Mouse (Mus musculus) kidney, postnatal 14 days (tissue): ENCODE measurements around the gene Arhgdib.

Experiments used
- DNase-seq: peaks from one replicate; pipeline ENCODE4 v3.0.0; 2022; ENCODE audit warnings: mixed read lengths

Gene Arhgdib

DNA sequence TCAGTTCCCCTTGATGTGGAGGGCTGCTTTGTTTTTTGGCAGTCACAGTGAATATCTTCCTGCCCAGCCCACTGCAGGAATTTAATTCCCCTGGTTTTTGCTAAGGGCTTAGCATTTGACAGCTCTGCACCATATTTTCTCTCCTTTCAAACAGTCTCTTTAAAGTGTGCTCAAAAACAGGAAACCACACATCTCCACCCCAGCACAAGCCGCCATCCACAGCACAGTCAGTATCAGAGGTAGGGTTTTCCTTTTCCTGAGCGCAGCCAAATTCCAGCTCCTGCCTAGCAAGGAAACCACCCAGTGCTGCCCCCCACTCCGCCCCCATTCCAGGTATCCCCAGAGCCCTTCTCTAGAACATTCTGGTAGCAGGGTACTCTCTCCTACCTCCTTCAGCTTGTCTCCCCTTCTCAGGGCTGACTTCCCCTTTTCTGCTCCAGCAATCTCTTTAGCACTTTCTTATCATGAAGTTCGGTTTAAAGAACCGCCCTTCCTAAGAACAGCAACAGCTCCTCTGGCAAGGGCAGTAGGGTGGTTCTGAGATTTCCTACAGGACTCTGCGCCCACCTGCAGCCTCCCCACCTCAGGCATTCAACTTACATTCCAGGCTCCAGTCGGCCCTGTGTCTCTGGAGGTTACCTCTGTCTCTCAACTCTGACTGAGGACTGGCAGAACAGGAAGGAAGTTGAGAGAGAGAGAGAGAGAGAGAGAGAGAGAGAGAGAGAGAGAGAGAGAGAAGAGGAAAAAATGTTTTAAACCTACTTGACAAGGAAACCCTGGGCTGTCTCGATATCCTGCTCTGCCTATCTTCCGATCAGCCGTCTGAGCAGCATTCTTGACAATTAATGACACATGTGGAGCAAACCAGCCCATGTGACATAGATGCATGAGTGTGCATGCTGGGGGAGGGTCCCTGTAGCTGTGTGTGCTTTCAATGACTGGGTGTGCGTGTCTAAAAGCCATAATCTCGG lies at the start of gene Arhgdib:
Gene Arhgdib (minus strand): TSS at position 849 of the 971 bp plus-strand sequence.
- DNase-seq: peak; percentile 64

GRCm38 (mm10) chr6:136990557-136990956 lies 48.9 kb upstream of the Arhgdib start:
- no peak for DNase-seq

DNA sequence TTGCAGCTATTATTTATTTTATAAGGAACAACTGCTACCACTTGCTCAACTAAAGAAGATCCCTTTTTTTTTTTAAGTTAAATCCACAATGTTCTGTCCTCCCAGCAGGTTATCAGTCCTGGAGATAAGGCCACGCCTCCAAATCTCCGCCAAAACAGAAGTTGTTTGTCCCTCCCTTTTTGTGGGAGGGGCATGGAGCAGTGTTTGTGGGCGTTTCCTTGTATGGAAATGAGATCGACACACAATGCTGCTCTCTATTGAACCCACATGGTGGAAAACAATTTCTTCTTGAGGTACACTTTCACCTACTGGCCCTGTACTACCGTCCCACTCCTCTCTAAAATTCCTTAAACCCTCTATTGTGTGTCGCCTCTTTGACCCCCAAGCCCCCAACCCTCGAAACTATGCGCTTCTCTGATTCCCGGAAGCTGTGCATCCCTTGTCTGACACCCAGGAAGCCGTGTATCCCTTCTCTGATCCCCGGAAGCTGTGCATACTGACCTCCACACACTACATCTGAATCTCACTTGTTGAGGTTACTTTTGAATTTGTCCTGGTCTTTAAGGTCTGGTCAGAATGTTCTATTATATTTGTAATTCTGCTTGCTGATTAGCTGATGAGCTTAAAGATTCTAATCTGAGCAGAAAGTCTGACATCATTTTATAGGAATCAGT lies 48.3 kb upstream of the Arhgdib start:
- DNase-seq: no peak

GRCm38 (mm10) chr6:136988536-136989060 lies 46.9 kb upstream of the Arhgdib start:
- DNase-seq: no peak

- DNase-seq: no peak
Measured at GRCm38 (mm10) chr6:136986718-136987117, 45.0 kb upstream of the Arhgdib start.

- DNase-seq: no peak
Measured at GRCm38 (mm10) chr6:136986019-136986418, 44.3 kb upstream of the Arhgdib start.

DNA sequence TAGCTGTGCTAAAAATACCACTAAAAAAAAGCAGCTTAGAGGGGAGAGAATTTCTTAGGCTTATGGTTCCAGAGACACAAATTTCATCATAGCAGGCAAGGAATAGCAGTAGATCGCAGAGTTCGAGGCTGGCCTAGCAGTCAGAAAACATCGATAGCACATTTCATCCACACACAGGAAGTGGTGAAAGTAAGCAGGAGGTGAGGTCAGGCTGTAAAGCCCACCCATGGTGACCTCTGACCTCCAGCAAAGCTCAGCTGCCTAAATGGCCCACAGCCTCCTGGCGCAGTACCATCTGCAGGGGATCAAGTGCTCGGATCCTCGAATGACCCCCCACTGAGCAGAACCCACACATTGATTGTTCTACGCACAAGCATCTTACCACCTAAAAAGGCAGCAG lies 41.5 kb upstream of the Arhgdib start:
- DNase-seq: no peak

DNA sequence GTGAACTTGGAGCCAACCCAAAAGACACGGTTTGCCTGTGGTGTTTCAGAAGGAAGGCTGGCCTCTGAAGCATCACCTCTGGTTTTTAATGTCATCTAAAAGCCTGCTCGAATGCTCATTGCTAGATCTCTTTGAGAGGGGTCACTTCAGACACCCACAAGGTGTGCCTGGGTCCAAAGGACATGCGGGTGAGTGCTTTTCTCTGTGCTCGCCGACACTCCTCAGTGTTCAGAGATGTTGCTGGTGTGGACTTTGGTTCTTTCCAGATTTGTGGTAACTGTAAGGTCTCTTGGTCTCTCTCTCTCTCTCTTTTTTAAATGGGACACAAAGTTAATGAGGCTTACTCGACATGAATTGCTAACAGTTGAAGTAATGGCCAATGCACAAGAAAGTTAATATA lies 40.9 kb upstream of the Arhgdib start:
- no peak for DNase-seq

- peak; percentile 37 for DNase-seq
Measured at GRCm38 (mm10) chr6:136980331-136980746, 38.6 kb upstream of the Arhgdib start.

GRCm38 (mm10) chr6:136979274-136980082 lies 37.8 kb upstream of the Arhgdib start:
- DNase-seq: no peak

- DNase-seq: peak; percentile 51
Measured at GRCm38 (mm10) chr6:136968877-136969276, 27.2 kb upstream of the Arhgdib start.

- no peak for DNase-seq
Measured at GRCm38 (mm10) chr6:136967466-136967865, 25.8 kb upstream of the Arhgdib start.

GRCm38 (mm10) chr6:136965912-136966311 lies 24.2 kb upstream of the Arhgdib start:
- DNase-seq: no peak

DNA sequence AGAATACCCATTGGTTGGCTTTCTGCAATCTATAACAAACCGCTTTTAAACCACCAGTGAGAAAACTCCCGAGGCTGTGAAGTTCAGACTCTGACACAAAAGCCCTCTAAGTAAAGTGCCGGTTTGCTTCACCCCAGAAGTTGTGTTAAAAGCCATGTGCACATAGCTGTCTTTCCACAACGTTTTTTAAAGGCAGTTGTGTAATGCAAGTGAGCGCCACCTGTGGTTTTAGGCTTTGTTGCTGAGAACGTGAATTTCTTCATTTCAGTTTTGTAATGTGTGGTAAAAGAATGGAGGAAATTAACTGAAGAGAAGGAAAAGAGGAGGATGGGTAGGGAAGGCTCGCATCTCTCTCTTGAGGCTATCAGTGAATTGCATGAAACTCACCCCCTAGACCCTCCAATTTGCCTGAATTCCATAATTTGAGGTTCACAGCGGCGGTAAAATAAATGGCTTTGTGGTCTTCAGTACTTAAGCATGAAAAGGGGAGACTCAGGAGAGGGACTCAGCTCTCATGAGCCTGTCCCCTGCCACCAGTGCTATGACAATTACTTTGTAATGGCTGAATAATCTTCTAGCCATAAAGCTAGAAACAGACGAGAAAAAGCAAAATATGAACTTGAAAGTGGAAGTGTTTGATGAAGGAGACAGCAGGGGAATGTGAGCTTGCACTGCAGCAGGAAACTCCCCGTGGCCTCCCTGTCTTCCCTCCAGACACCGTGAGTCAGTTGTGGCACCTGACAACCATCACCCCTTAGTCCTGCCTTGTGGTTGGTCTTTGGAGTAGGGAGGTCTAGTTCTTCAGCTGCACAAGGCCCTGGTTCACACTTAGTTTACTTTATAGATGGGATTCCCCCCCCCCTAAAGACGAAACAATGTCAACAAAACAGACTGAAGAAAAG lies 23.2 kb upstream of the Arhgdib start:
- no peak for DNase-seq

DNA sequence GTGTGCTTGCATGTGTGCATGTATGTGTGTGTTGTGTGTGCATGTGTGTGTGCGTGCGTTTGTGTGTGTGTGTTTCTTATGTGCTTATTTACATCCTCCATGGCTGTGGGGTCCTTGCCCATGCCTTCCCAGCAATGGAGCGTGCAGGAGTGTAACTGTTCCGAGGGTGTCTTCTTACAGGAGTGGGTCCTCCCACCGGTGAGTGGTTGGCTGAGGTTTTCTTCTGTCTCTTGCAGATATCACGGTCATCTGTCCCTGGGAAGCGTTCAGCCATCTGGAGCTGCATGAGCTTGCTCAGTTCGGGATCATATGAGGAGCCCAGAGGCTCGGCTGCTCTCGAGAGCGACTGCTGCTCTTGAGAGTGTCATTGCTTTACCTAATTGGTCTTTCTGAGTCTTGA lies 21.3 kb upstream of the Arhgdib start:
- no peak for DNase-seq

DNA sequence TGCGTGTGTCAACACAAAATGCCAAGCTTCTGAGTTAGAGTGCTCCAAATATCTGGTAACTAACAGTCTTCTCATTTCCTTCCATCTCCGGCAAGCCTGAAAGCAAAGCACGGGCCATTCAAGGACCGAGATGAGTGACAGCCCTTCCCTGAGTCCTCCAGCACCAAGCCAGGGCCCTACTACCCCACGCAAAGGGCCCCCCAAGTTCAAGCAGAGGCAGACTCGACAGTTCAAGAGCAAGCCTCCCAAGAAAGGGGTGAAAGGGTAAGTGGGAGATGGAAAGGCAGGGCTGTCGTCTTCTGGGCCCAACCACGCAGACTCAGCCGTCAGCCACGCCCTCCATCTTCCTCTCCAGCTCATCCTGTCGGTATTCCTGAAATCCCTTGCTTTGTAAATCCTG lies 17.4 kb upstream of the Arhgdib start:
- DNase-seq: no peak

- no peak for DNase-seq
Measured at GRCm38 (mm10) chr6:136957062-136957461, 15.4 kb upstream of the Arhgdib start.

DNA sequence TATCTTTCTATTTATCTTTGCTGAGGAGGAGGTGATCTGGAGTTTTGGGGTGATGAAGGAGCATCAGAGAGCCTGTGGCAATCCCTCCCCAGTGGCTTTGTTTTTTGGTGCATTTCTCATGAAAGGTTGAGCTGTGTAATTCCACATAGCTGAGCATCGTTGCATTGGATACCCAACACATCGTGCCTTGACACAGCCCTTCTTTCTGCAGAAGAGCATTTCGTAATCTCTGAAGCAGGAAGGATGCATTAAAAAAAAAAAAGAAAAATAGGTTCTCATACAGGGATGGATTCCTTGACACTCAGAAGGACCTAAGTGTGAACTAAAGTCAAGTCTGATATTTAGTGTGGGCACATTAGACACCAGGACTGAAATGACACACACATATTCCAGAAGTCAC lies 13.5 kb upstream of the Arhgdib start:
- DNase-seq: no peak

DNA sequence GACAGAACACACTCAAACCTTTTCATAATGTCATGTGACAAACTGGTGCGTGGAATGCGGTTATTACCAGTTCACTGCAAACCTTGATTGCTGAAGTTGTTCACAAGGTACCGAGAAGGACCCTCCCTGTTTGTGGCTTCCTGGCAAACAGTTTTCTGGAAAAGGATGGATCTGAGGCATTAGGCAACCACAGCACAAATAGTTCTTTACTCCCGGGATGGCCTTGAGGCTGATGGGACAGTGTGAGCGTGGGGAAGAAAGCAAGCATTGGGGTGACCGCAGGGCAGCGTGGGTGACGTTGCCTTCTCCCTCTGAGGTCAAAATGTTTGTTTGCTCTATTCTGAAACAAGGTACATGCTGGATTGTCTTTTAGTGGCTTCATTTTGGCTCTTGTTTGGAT lies 13.0 kb upstream of the Arhgdib start:
- no peak for DNase-seq

GRCm38 (mm10) chr6:136954192-136954591 lies 12.5 kb upstream of the Arhgdib start:
- no peak for DNase-seq

GRCm38 (mm10) chr6:136952930-136953329 lies 11.2 kb upstream of the Arhgdib start:
- DNase-seq: no peak

- DNase-seq: no peak
Measured at GRCm38 (mm10) chr6:136950171-136950570, 8.5 kb upstream of the Arhgdib start.
